Mouse (Mus musculus): ENCODE results near the gene Fcrl5. TPM values are rescaled to one million over a fixed set of nuclear protein-coding genes. Genes with fewer than 3 reads are reported as not detected.
A peak's percentile ranks its signal among the peaks of the same experiment; 100 is the strongest.

Gene Fcrl5
- not detected in 2 replicates for polyA plus RNA-seq (2012; rRNA removed)

DNA sequence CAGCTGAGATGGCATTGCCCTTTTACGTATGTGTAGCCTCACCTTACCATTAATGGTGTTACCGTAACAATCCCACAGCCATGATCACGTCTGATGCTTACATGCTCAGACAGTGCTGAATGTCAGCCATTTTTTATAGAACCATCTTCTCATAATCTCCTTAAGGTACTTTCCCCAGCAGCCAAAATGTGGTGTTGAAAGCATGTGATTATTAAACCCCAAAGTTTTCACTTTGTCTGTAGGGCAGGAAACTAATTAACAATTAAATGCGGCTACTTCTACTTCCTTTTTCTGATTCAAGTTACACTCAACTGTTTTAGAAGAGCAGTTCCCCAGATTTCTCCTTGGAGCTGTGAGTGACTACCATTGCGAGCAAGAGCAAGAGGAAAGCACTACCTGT, at the start of gene Fcrl5:
Fcrl5 (plus strand) TSS at position 295 of the 400 bp plus-strand sequence.
- no peak for DNase-seq
- H3K27me3 ChIP-seq (ENCODE audit: control insufficient read depth, insufficient read depth, low read length), result no peaks in the 10 kb centered on the region
- no peak within 1 kb of the TSS for H3K27ac ChIP-seq (ENCODE audit: insufficient read depth, low read length)
- H3K4me3 ChIP-seq (replicated peaks; ENCODE audit: insufficient read depth, low read depth, low read length), result no peak within 1 kb of the TSS
- TF ChIP-seq CTCF (IDR thresholded peaks at IDR 0.05; ENCODE audit: borderline replicate concordance, insufficient read depth, low read depth, low read length), result no peak
- no peak for TF ChIP-seq POLR2A (IDR thresholded peaks at IDR 0.05; ENCODE audit: borderline replicate concordance, insufficient read depth, low read length)
- no peaks in the 10 kb centered on the region for H3K4me1 ChIP-seq (ENCODE audit: control insufficient read depth, insufficient read depth, low read length)
- 95% methylated on average over 5 of the region's 5 CpGs for WGBS

DNA sequence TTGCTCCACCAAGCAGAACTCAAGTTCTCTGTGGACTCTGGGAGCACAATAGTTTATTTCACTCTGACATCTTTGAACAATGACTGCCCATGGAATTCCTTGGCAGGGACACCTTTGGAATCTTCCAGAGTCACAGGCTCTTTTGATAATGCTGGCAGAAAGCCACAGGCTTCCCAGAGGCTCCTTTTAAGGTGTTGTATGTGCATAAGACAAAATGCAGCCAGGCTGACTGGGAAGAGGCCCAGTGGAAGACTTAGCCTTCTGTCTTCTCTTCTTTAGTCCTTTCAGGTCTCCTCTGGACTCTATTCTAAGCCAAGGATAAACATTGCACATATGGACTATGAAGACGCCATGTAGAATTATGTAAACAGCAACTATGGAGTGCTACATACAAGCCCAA, 44.6 kb upstream of the Fcrl5 start:
- no peaks in the 10 kb centered on the region for H3K27me3 ChIP-seq (ENCODE audit: control insufficient read depth, insufficient read depth, low read length)
- WGBS, result 78% methylated on average over 1 of the region's 1 CpGs
- H3K4me1 ChIP-seq (ENCODE audit: control insufficient read depth, insufficient read depth, low read length), result no peaks in the 10 kb centered on the region
- no peak for DNase-seq
- H3K27ac ChIP-seq (ENCODE audit: insufficient read depth, low read length), result no peak overlapping the region
- no peak for TF ChIP-seq POLR2A (IDR thresholded peaks at IDR 0.05; ENCODE audit: borderline replicate concordance, insufficient read depth, low read length)
- no peak for TF ChIP-seq CTCF (IDR thresholded peaks at IDR 0.05; ENCODE audit: borderline replicate concordance, insufficient read depth, low read depth, low read length)
- no peak overlapping the region for H3K4me3 ChIP-seq (replicated peaks; ENCODE audit: insufficient read depth, low read depth, low read length)

DNA sequence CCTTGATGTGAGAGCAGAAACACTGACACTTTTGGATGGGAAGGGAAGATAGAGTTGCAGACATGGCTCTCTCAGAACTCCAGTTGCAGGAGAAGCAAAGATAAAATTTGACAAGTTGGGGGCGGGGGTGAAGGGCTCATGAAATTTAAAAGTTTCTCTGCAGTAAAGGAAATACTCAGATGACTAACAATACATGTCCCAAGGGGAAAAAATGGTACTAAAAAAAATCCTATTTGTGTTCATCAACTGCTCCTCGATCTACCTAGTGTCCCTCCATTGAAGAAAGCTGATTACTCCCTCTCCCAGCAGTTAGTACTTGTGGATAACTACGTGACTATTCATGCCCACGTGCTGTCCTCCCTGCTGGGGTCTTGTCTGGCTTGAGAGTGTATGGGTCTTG, 36.8 kb upstream of the Fcrl5 start:
- 60% methylated on average over 4 of the region's 4 CpGs for WGBS
- DNase-seq, result no peak
- no peak overlapping the region for H3K4me3 ChIP-seq (replicated peaks; ENCODE audit: insufficient read depth, low read depth, low read length)

DNA sequence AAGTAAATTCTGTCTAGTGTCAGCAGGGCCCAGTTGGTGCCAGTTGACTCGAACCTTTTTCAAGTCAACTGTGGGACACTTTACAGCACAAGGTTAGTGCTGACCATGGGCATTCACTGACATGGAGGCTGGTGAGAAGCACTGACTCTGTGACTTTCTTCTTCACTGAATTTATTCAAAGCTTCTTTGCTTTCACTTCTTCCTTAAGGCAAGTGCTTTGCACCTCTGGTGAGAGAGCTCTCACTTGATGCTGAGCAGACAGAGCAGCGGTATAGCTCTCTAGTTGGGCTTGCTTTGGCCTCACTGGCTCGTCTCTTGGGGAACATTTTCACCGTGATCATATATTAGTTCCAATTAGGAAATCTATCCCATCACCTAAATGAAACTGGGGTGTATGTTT, 35.7 kb upstream of the Fcrl5 start:
- WGBS, result 79% methylated on average over 4 of the region's 4 CpGs
- H3K4me3 ChIP-seq (replicated peaks; ENCODE audit: insufficient read depth, low read depth, low read length), result no peak overlapping the region
- H3K27ac ChIP-seq (ENCODE audit: insufficient read depth, low read length), result no peak overlapping the region
- DNase-seq, result no peak
- H3K27me3 ChIP-seq (ENCODE audit: control insufficient read depth, insufficient read depth, low read length), result no peaks in the 10 kb centered on the region
- no peak for TF ChIP-seq CTCF (IDR thresholded peaks at IDR 0.05; ENCODE audit: borderline replicate concordance, insufficient read depth, low read depth, low read length)
- no peak for TF ChIP-seq POLR2A (IDR thresholded peaks at IDR 0.05; ENCODE audit: borderline replicate concordance, insufficient read depth, low read length)
- H3K4me1 ChIP-seq (ENCODE audit: control insufficient read depth, insufficient read depth, low read length), result no peaks in the 10 kb centered on the region

More for the DNA sequence above, 36.8 kb upstream of the Fcrl5 start:
- TF ChIP-seq POLR2A (IDR thresholded peaks at IDR 0.05; ENCODE audit: borderline replicate concordance, insufficient read depth, low read length), result no peak
- TF ChIP-seq CTCF (IDR thresholded peaks at IDR 0.05; ENCODE audit: borderline replicate concordance, insufficient read depth, low read depth, low read length), result no peak
- H3K27ac ChIP-seq (ENCODE audit: insufficient read depth, low read length), result no peak overlapping the region
- H3K4me1 ChIP-seq (ENCODE audit: control insufficient read depth, insufficient read depth, low read length), result no peaks in the 10 kb centered on the region
- H3K27me3 ChIP-seq (ENCODE audit: control insufficient read depth, insufficient read depth, low read length), result no peaks in the 10 kb centered on the region

DNA sequence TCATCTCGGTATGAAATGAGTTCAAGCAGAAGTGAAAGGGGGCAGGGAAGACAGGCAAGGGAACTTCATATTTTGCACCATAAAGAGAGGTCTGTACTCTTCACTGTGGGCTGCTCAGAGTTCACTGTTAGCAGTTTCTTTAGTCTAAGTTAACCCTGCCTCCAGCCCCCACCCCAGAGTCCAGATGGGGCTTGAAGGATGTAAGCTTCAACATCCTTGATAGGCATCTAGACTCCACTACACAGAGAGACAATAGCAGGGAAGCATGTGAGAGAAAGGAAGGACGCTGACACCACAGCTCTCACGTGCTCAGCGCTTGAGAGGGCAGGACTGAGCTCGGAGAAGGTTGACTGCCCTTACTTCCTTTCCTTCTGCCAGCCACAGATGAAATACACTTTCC, 34.3 kb upstream of the Fcrl5 start:
- 59% methylated on average over 5 of the region's 5 CpGs for WGBS
- H3K4me1 ChIP-seq (ENCODE audit: control insufficient read depth, insufficient read depth, low read length), result no peaks in the 10 kb centered on the region

DNA sequence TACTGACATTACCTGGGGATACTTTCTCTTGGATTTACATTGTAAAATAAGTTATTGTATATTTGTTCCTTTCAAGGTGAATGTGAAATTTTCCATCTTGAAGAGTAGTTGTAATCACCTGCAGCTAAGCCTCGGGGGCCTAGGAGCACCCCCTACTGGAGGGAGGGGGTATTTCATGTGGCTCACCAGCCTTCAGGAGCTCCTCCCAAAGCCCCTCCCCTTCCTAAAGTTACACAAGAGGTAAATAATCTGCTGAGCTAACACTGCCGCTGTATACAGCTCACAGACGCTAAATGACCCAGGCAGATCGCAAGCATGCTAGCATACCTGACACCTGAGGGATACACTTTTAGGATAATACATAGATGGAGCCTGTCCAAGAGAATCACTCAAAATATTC, 27.4 kb upstream of the Fcrl5 start:
- Histone ChIP-seq H3K4me1 (ENCODE audit: control insufficient read depth, insufficient read depth, low read length) (no peaks in the 10 kb centered on the region), H3K4me3 (replicated peaks; ENCODE audit: insufficient read depth, low read depth, low read length) (no peak overlapping the region), H3K27me3 (ENCODE audit: control insufficient read depth, insufficient read depth, low read length) (no peaks in the 10 kb centered on the region), H3K27ac (ENCODE audit: insufficient read depth, low read length) (no peak overlapping the region)
- DNase-seq, result no peak
- no peak for TF ChIP-seq POLR2A (IDR thresholded peaks at IDR 0.05; ENCODE audit: borderline replicate concordance, insufficient read depth, low read length)
- peak; percentile 18; the same call in 1 of the 2 replicates for TF ChIP-seq CTCF (IDR thresholded peaks at IDR 0.05; ENCODE audit: borderline replicate concordance, insufficient read depth, low read depth, low read length)
- WGBS, result 33% methylated on average over 4 of the region's 4 CpGs

More for the DNA sequence above, 34.3 kb upstream of the Fcrl5 start:
- H3K4me3 ChIP-seq (replicated peaks; ENCODE audit: insufficient read depth, low read depth, low read length), result no peak overlapping the region
- H3K27ac ChIP-seq (ENCODE audit: insufficient read depth, low read length), result no peak overlapping the region
- H3K27me3 ChIP-seq (ENCODE audit: control insufficient read depth, insufficient read depth, low read length), result no peaks in the 10 kb centered on the region
- no peak for DNase-seq
- TF ChIP-seq POLR2A (IDR thresholded peaks at IDR 0.05; ENCODE audit: borderline replicate concordance, insufficient read depth, low read length), result no peak
- TF ChIP-seq CTCF (IDR thresholded peaks at IDR 0.05; ENCODE audit: borderline replicate concordance, insufficient read depth, low read depth, low read length), result no peak

DNA sequence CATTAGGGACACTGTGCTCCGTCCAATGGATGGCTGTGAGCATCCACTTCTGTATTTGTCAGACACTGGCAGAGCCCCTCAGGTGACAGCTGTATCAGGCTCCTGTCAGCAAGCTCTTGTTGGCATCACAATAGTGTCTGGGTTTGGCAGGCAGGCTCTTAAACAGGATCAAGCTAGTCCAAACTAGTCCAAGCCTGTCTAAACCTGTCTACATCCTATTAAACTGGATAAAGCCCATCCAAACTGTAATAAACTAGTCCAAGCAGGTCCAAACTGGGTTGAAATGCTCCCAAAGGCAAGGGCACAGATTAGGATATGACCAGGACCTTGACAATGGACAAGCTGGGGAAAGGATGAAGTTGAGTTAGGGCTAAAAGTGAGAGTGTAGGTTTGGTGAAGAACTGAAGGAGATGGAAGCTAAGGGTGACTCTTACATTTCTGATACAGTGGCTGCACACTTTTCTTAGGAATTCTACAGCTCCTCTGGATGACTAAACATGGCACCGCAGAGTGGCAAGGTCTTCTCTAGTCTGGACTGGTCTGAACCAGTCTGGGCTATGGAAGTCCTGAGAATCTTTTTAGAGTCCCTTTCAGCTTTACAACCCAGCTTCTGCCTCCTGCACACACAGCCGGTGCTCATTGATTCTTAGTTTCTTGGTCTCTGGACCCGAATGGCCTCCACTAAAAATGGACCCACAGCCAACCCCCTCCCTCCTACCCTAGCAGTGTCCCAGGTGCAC, 26.2 kb upstream of the Fcrl5 start:
- TF ChIP-seq POLR2A (IDR thresholded peaks at IDR 0.05; ENCODE audit: borderline replicate concordance, insufficient read depth, low read length) (no peak), CTCF (IDR thresholded peaks at IDR 0.05; ENCODE audit: borderline replicate concordance, insufficient read depth, low read depth, low read length) (no peak)
- 68% methylated on average over 4 of the region's 4 CpGs for WGBS

DNA sequence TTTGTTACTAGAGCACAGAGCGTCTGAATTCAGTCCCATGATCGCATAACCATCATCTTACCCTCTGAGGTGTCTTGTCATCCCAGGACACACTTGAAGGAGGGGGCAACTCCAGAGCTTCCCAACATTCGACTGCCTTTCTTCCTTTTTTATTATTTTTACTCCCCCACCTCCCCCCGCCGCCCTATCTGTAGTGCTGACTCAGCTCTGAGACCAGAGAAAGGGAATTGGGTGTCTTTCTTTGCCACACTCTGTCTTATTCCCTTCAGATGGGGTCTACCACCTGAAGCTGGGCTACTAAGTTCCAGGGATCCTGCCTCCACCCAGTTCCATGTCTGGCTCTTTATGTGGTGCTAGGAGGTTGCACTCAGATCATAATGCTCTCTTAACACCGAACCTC, 25.0 kb upstream of the Fcrl5 start:
- Histone ChIP-seq H3K4me1 (ENCODE audit: control insufficient read depth, insufficient read depth, low read length) (no peaks in the 10 kb centered on the region), H3K4me3 (replicated peaks; ENCODE audit: insufficient read depth, low read depth, low read length) (no peak overlapping the region), H3K27ac (ENCODE audit: insufficient read depth, low read length) (no peak overlapping the region), H3K27me3 (ENCODE audit: control insufficient read depth, insufficient read depth, low read length) (no peaks in the 10 kb centered on the region)
- DNase-seq, result no peak
- WGBS, result 85% methylated on average over 6 of the region's 6 CpGs
- no peak for TF ChIP-seq CTCF (IDR thresholded peaks at IDR 0.05; ENCODE audit: borderline replicate concordance, insufficient read depth, low read depth, low read length)
- TF ChIP-seq POLR2A (IDR thresholded peaks at IDR 0.05; ENCODE audit: borderline replicate concordance, insufficient read depth, low read length), result no peak

More for the DNA sequence above, 26.2 kb upstream of the Fcrl5 start:
- no peak for DNase-seq
- H3K4me3 ChIP-seq (replicated peaks; ENCODE audit: insufficient read depth, low read depth, low read length), result no peak overlapping the region
- no peaks in the 10 kb centered on the region for H3K27me3 ChIP-seq (ENCODE audit: control insufficient read depth, insufficient read depth, low read length)
- H3K4me1 ChIP-seq (ENCODE audit: control insufficient read depth, insufficient read depth, low read length), result no peaks in the 10 kb centered on the region
- no peak overlapping the region for H3K27ac ChIP-seq (ENCODE audit: insufficient read depth, low read length)
